Mouse (Mus musculus) left cerebral cortex, adult 18-20 months (tissue): Measurements from ENCODE around the gene Snx6. TPM values are rescaled to one million over a fixed set of nuclear protein-coding genes. Genes with fewer than 3 reads are reported as not detected.
"Not testable (repeated sequence)": the region's sequence is repeated elsewhere in the genome, so short reads cannot be mapped to it uniquely, and the experiment has no call there.

Source experiments
- DNase-seq, 2 experiments: peaks; one replicate each; pipeline ENCODE4 v3.0.0; 2021 to 2022; ENCODE audit warnings: low spot score in 2 of 2, mixed read lengths in 1 of 2
- total RNA-seq, 2 experiments: library from RNA; stranded (reverse); gene quantifications; 2 replicates each; pipeline ENCODE4 v1.2.3; 2021

Snx6 gene
- total RNA-seq, 2 experiments from 2014 or later = 42.3 to 44.1 TPM

- DNase-seq = no peak
Observed at GRCm38 (mm10) chr12:54805254-54806002, 9.9 kb upstream of the Snx6 start.

GRCm38 (mm10) chr12:54803531-54803930 is 8.0 kb upstream of the Snx6 start:
- DNase-seq = no peak

GRCm38 (mm10) chr12:54796516-54797195 is 1.2 kb upstream of the Snx6 start:
- no peak for DNase-seq

- no peak for DNase-seq
Observed at GRCm38 (mm10) chr12:54794392-54794791, 1.1 kb downstream of the Snx6 start.

- no peak for DNase-seq
Observed at GRCm38 (mm10) chr12:54791465-54791864, 4.0 kb downstream of the Snx6 start.

- DNase-seq = no peak
Observed at GRCm38 (mm10) chr12:54789346-54790143, 6.0 kb downstream of the Snx6 start.

GRCm38 (mm10) chr12:54763624-54764023 is 31.9 kb downstream of the Snx6 start:
- DNase-seq = no peak

GRCm38 (mm10) chr12:54760676-54761075 is 34.8 kb downstream of the Snx6 start:
- no peak for DNase-seq

GRCm38 (mm10) chr12:54758846-54759245 is 36.7 kb downstream of the Snx6 start:
- DNase-seq = no peak

- no peak for DNase-seq
Observed at GRCm38 (mm10) chr12:54748647-54749046, 46.9 kb downstream of the Snx6 start.

- not testable (repeated sequence) for DNase-seq
Observed at GRCm38 (mm10) chr12:54738661-54739243, 56.8 kb downstream of the Snx6 start.

- DNase-seq = not testable (repeated sequence)
Observed at GRCm38 (mm10) chr12:54737891-54738660, 57.4 kb downstream of the Snx6 start.

GRCm38 (mm10) chr12:54734307-54735131 is 61.0 kb downstream of the Snx6 start:
- DNase-seq = not testable (repeated sequence)

- DNase-seq = not testable (repeated sequence)
Observed at GRCm38 (mm10) chr12:54729140-54730059, 66.1 kb downstream of the Snx6 start.

GRCm38 (mm10) chr12:54718871-54719786 is 76.4 kb downstream of the Snx6 start:
- not testable (repeated sequence) for DNase-seq

- DNase-seq = peak in 1 of 2 experiments; percentile 0
Observed at GRCm38 (mm10) chr12:54717516-54717915, 78.0 kb downstream of the Snx6 start.

GRCm38 (mm10) chr12:54713822-54714626 is 81.5 kb downstream of the Snx6 start:
- peak; percentile 39 to 55 for DNase-seq
